Mouse (Mus musculus) cerebellum, adult 2 months (tissue): ENCODE data around the gene Sh3pxd2b. TPM values are rescaled to one million over a fixed set of nuclear protein-coding genes. Genes with fewer than 3 reads are reported as not detected.

Source experiments
- DNase-seq, 2 experiments: peaks; one replicate each; pipeline ENCODE4 v3.0.0; 2021
- H3K27ac ChIP-seq: fragments of 200-500 bp; 2 replicates; pipeline ENCODE4 v1.5.1; 2012; ENCODE audit warnings: low read length, control low read depth, inconsistent platforms; ENCODE audit not compliant: insufficient read depth
- H3K27me3 ChIP-seq: fragments of 200-500 bp; 2 replicates; pipeline ENCODE4 v1.6.1; 2012; ENCODE audit warnings: inconsistent platforms, mild to moderate bottlenecking, low read length, moderate library complexity; ENCODE audit not compliant: control insufficient read depth, insufficient read depth
- H3K4me1 ChIP-seq: fragments of 200-500 bp; 2 replicates; pipeline ENCODE4 v1.6.1; 2011; ENCODE audit warnings: low read length; ENCODE audit not compliant: control insufficient read depth, insufficient read depth
- H3K4me3 ChIP-seq: fragments of 200-500 bp; replicated peaks from 2 replicates; pipeline ENCODE3; 2011; ENCODE audit warnings: mild to moderate bottlenecking, low read depth, low read length, control low read depth; ENCODE audit not compliant: insufficient read depth
- CTCF ChIP-seq: fragments of 200-500 bp; IDR thresholded peaks from 2 replicates; pipeline ENCODE4 v1.5.1; 2011; ENCODE audit warnings: low read depth, mild to moderate bottlenecking, control low read depth, low read length, moderate library complexity, borderline replicate concordance; ENCODE audit not compliant: insufficient read depth
- POLR2A ChIP-seq: fragments of 200-500 bp; IDR thresholded peaks from 2 replicates; pipeline ENCODE4 v1.6.1; 2011; ENCODE audit warnings: low read length, control low read depth, borderline replicate concordance; ENCODE audit not compliant: insufficient read depth
- WGBS: fragments of 180-500 bp; shearing (Covaris S2); methylation state at CpG from one replicate; pipeline ENCODE4 v1.1.7; 2018; 5-methylcytosine and 5-hydroxymethylcytosine counted together
- polyA plus RNA-seq: library from polyadenylated mRNA; depleted of rRNA; stranded (reverse); fragments of >200 nt; gene quantifications from 2 replicates; pipeline ENCODE4 v1.2.3, GENCODE M21; 2012

Gene Sh3pxd2b
- polyA plus RNA-seq, 1 experiment, result 9.1 TPM

GRCm38 (mm10) chr11:32303455-32303854 is 44.2 kb upstream of the Sh3pxd2b start:
- H3K27ac ChIP-seq, result no peak overlapping the region

GRCm38 (mm10) chr11:32307006-32307405 is 40.6 kb upstream of the Sh3pxd2b start:
- DNase-seq, result no peak
- 92% methylated on average over 1 of the region's 1 CpGs for WGBS
- H3K27ac ChIP-seq, result no peak overlapping the region
- TF ChIP-seq CTCF (no peak), POLR2A (no peak)
- no peaks in the 10 kb centered on the region for H3K27me3 ChIP-seq
- peaks cover 4% of the 10 kb centered on the region; the same call in 1 of the 2 replicates for H3K4me1 ChIP-seq
- no peak overlapping the region for H3K4me3 ChIP-seq

More at GRCm38 (mm10) chr11:32303455-32303854, 44.2 kb upstream of the Sh3pxd2b start:
- H3K27me3 ChIP-seq, result no peaks in the 10 kb centered on the region
- no peak overlapping the region for H3K4me3 ChIP-seq
- H3K4me1 ChIP-seq, result no peaks in the 10 kb centered on the region
- TF ChIP-seq CTCF (no peak), POLR2A (no peak)
- 97% methylated on average over 1 of the region's 1 CpGs for WGBS
- no peak for DNase-seq

GRCm38 (mm10) chr11:32309446-32309845 is 38.2 kb upstream of the Sh3pxd2b start:
- TF ChIP-seq POLR2A, result no peak
- peaks cover 4% of the 10 kb centered on the region; the same call in 1 of the 2 replicates for H3K4me1 ChIP-seq
- 51% methylated on average over 4 of the region's 4 CpGs for WGBS
- no peak for DNase-seq
- H3K27me3 ChIP-seq, result no peaks in the 10 kb centered on the region
- no peak overlapping the region for H3K4me3 ChIP-seq
- H3K27ac ChIP-seq, result no peak overlapping the region

GRCm38 (mm10) chr11:32309928-32310327 is 37.7 kb upstream of the Sh3pxd2b start:
- peak in 1 of 2 experiments; percentile 21 for DNase-seq
- Histone ChIP-seq H3K4me3 (no peak overlapping the region), H3K4me1 (peaks cover 4% of the 10 kb centered on the region; the same call in 1 of the 2 replicates), H3K27me3 (no peaks in the 10 kb centered on the region), H3K27ac (no peak overlapping the region)
- 22% methylated on average over 3 of the region's 3 CpGs for WGBS
- TF ChIP-seq POLR2A, result no peak
- TF ChIP-seq CTCF, result no peak

GRCm38 (mm10) chr11:32316009-32316408 is 31.6 kb upstream of the Sh3pxd2b start:
- H3K27me3 ChIP-seq, result no peaks in the 10 kb centered on the region
- 96% methylated on average over 3 of the region's 3 CpGs for WGBS
- TF ChIP-seq POLR2A (no peak), CTCF (no peak)

GRCm38 (mm10) chr11:32320507-32321195 is 27.0 kb upstream of the Sh3pxd2b start:
- Histone ChIP-seq H3K4me1 (no peaks in the 10 kb centered on the region), H3K27me3 (no peaks in the 10 kb centered on the region), H3K27ac (no peak overlapping the region), H3K4me3 (no peak overlapping the region)
- no peak for TF ChIP-seq CTCF
- no peak for TF ChIP-seq POLR2A
- WGBS, result 69% methylated on average over 11 of the region's 11 CpGs
- no peak for DNase-seq

More at GRCm38 (mm10) chr11:32316009-32316408, 31.6 kb upstream of the Sh3pxd2b start:
- no peaks in the 10 kb centered on the region for H3K4me1 ChIP-seq
- H3K4me3 ChIP-seq, result no peak overlapping the region
- no peak overlapping the region for H3K27ac ChIP-seq
- no peak for DNase-seq

GRCm38 (mm10) chr11:32321196-32321565 is 26.4 kb upstream of the Sh3pxd2b start:
- TF ChIP-seq POLR2A (no peak), CTCF (peak; percentile 48; the same call in 1 of the 2 replicates)
- 43% methylated on average over 8 of the region's 8 CpGs for WGBS
- no peak overlapping the region for H3K4me3 ChIP-seq
- H3K27ac ChIP-seq, result no peak overlapping the region
- H3K4me1 ChIP-seq, result no peaks in the 10 kb centered on the region
- DNase-seq, result peak in 1 of 2 experiments; percentile 36
- H3K27me3 ChIP-seq, result no peaks in the 10 kb centered on the region

GRCm38 (mm10) chr11:32324609-32325008 is 23.0 kb upstream of the Sh3pxd2b start:
- H3K4me1 ChIP-seq, result no peaks in the 10 kb centered on the region
- H3K4me3 ChIP-seq, result no peak overlapping the region
- DNase-seq, result peak; percentile 76 to 82
- WGBS, result 8% methylated on average over 15 of the region's 15 CpGs
- TF ChIP-seq POLR2A (no peak), CTCF (peak; percentile 91)
- no peaks in the 10 kb centered on the region for H3K27me3 ChIP-seq
- no peak overlapping the region for H3K27ac ChIP-seq
